Mouse (Mus musculus): ENCODE results near the gene Banf2. TPM values are rescaled to one million over a fixed set of nuclear protein-coding genes. Genes with fewer than 3 reads are reported as not detected.

Banf2 gene
- total and polyA plus RNA-seq, 3 experiments: not detected

DNA sequence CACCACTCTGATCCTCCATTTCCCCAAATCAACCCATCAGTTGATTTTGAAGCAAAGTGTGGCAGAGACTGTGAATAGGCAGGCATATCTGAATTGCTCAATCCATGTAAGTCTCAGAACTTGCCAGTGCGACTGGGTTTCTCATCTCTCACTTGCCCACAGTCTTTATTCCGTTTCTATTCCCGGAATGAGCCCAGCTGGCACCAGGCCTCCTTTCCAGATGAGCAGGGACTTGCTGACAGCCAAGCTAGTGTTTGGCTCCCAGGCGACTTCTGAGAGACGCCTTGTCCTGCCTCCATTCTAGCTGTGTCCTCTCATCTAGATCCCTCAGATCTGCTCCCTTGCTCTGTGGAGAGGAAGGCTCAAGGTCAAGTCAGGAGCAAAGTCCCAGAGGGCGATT lies 11.9 kb downstream of the Banf2 start:
- no peak for TF ChIP-seq MAFK (IDR thresholded peaks at IDR 0.05; ENCODE audit: borderline replicate concordance, low read depth, low read length)
- Histone ChIP-seq H3K36me3 (ENCODE audit: control insufficient read depth in 1 of 2, insufficient read depth in 2 of 2, low read length in 2 of 2) (no peaks in the 10 kb centered on the region), H3K4me3 (ENCODE audit: control insufficient read depth in 1 of 2, insufficient read depth in 1 of 2, low read depth in 2 of 2, low read length in 2 of 2) (no peak overlapping the region), H3K9ac (ENCODE audit: control insufficient read depth, low read depth, low read length, poor library complexity, severe bottlenecking) (no peak overlapping the region), H3K4me1 (ENCODE audit: control insufficient read depth in 1 of 2, insufficient read depth in 2 of 2, low read length in 2 of 2) (no peaks in the 10 kb centered on the region), H3K9me3 (replicated peaks; ENCODE audit: insufficient read depth, low read length) (no peaks in the 10 kb centered on the region), H3K27me3 (ENCODE audit: control insufficient read depth in 1 of 2, insufficient read depth in 2 of 2, low read length in 2 of 2) (peaks cover 2% of the 10 kb centered on the region in 2 experiments; a peak in 1 of 4 replicates), H3K27ac (ENCODE audit: control insufficient read depth, low read depth, low read length) (no peak overlapping the region), H3K79me2 (ENCODE audit: control insufficient read depth, insufficient read depth, low read length, poor library complexity) (no peaks in the 10 kb centered on the region)
- DNase-seq (ENCODE audit: low read depth, low spot score): no peak

- H3K79me2 ChIP-seq (ENCODE audit: control insufficient read depth, insufficient read depth, low read length, poor library complexity): no peaks in the 10 kb centered on the region
- H3K9ac ChIP-seq (ENCODE audit: control insufficient read depth, low read depth, low read length, poor library complexity, severe bottlenecking): no peak overlapping the region
- TF ChIP-seq BHLHE40 (IDR thresholded peaks at IDR 0.05; ENCODE audit: borderline replicate concordance, low read depth, low read length) (no peak), ZKSCAN1 (IDR thresholded peaks at IDR 0.05; ENCODE audit: low read depth, low read length) (no peak), MEF2A (IDR thresholded peaks at IDR 0.05; ENCODE audit: extremely low read depth, insufficient replicate concordance, low read depth, low read length, poor library complexity, severe bottlenecking) (no peak), UBTF (IDR thresholded peaks at IDR 0.05; ENCODE audit: borderline replicate concordance, insufficient read depth, low read depth, low read length) (no peak), ETS1 (IDR thresholded peaks at IDR 0.05; ENCODE audit: low read depth, low read length) (no peak), POLR2A (IDR thresholded peaks at IDR 0.05; ENCODE audit: control insufficient read depth in 1 of 2, insufficient read depth in 1 of 2, low read depth in 1 of 2, low read length in 2 of 2, poor library complexity in 1 of 2) (no peak), MAX (IDR thresholded peaks at IDR 0.05; ENCODE audit: low read length) (no peak)
- peaks cover 2% of the 10 kb centered on the region in 2 experiments; a peak in 1 of 4 replicates for H3K27me3 ChIP-seq (ENCODE audit: control insufficient read depth in 1 of 2, insufficient read depth in 2 of 2, low read length in 2 of 2)
- DNase-seq (ENCODE audit: low read depth, low spot score): no peak
- H3K9me3 ChIP-seq (replicated peaks; ENCODE audit: insufficient read depth, low read length): no peaks in the 10 kb centered on the region
- no peak overlapping the region for H3K27ac ChIP-seq (ENCODE audit: control insufficient read depth, low read depth, low read length)
- no peaks in the 10 kb centered on the region for H3K4me1 ChIP-seq (ENCODE audit: control insufficient read depth in 1 of 2, insufficient read depth in 2 of 2, low read length in 2 of 2)
- H3K4me3 ChIP-seq (ENCODE audit: control insufficient read depth in 1 of 2, insufficient read depth in 1 of 2, low read depth in 2 of 2, low read length in 2 of 2): no peak overlapping the region
- H3K36me3 ChIP-seq (ENCODE audit: control insufficient read depth in 1 of 2, insufficient read depth in 2 of 2, low read length in 2 of 2): no peaks in the 10 kb centered on the region
Measured at GRCm38 (mm10) chr2:144045756-144046560, 13.1 kb downstream of the Banf2 start.

DNA sequence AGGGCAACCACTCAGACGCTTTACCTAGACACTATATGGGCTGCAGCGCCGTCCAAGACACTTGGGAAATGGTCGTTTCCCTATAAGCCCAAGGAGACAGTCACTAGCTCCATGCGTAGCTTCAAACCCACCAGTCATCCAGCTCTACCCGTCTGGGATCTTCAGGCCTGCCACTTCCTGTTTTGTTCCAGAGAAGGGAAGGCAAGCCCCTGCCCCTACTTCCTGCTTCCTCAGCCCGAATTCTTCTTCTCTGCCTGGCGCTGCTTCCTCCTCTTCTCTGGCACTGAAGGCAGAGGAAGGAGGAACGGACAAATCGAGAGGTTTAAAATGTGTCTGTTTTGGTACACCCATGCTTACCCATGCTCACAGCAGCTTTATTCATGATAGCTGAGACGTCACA lies 14.1 kb downstream of the Banf2 start:
- Histone ChIP-seq H3K9ac (ENCODE audit: control insufficient read depth, low read depth, low read length, poor library complexity, severe bottlenecking) (no peak overlapping the region), H3K79me2 (ENCODE audit: control insufficient read depth, insufficient read depth, low read length, poor library complexity) (no peaks in the 10 kb centered on the region), H3K27me3 (ENCODE audit: control insufficient read depth in 1 of 2, insufficient read depth in 2 of 2, low read length in 2 of 2) (peaks cover 2% of the 10 kb centered on the region in 2 experiments; a peak in 1 of 4 replicates), H3K4me3 (ENCODE audit: control insufficient read depth in 1 of 2, insufficient read depth in 1 of 2, low read depth in 2 of 2, low read length in 2 of 2) (no peak overlapping the region), H3K9me3 (replicated peaks; ENCODE audit: insufficient read depth, low read length) (no peaks in the 10 kb centered on the region), H3K4me1 (ENCODE audit: control insufficient read depth in 1 of 2, insufficient read depth in 2 of 2, low read length in 2 of 2) (no peaks in the 10 kb centered on the region), H3K36me3 (ENCODE audit: control insufficient read depth in 1 of 2, insufficient read depth in 2 of 2, low read length in 2 of 2) (no peaks in the 10 kb centered on the region), H3K27ac (ENCODE audit: control insufficient read depth, low read depth, low read length) (no peak overlapping the region)
- TF ChIP-seq USF2 (IDR thresholded peaks at IDR 0.05; ENCODE audit: borderline replicate concordance in 1 of 2, insufficient read depth in 1 of 2, low read depth in 1 of 2, low read length in 2 of 2) (no peak), UBTF (IDR thresholded peaks at IDR 0.05; ENCODE audit: borderline replicate concordance, insufficient read depth, low read depth, low read length) (no peak), GABPA (IDR thresholded peaks at IDR 0.05; ENCODE audit: low read depth, low read length) (no peak), SIN3A (IDR thresholded peaks at IDR 0.05; ENCODE audit: low read length) (no peak), MYB (IDR thresholded peaks at IDR 0.05; ENCODE audit: low read depth, low read length) (no peak), ELF1 (IDR thresholded peaks at IDR 0.05; ENCODE audit: low read depth, low read length) (peak; percentile 47; the same call in 1 of the 2 replicates), CHD2 (IDR thresholded peaks at IDR 0.05; ENCODE audit: low read length) (no peak), EP300 (IDR thresholded peaks at IDR 0.05; ENCODE audit: low read depth in 1 of 2, low read length in 2 of 2) (no peak)
- peak; percentile 38 for DNase-seq (ENCODE audit: low read depth, low spot score)
